15 mouse cellular contexts compared by ENCODE assay signal in genomic region chr5:110546136-110546535, GRCm38 (mm10). TPM values are rescaled to one million over a fixed set of nuclear protein-coding genes. Genes with fewer than 3 reads are reported as not detected.
DNase-seq lines count a peak whose midpoint lies in the region; ATAC-seq lines count a peak whose summit lies in the region.
"Had no signal": no experiment of that assay in that cellular context is flagged by ENCODE, and none has a peak within 500 bp of the region (broad histone marks: within the 10 kb centered on the region; RNA-seq: fewer than 3 reads in every experiment).

No protein-coding gene starts in this region.

- H3K4me1 ChIP-seq in hindbrain, embryonic 10.5 days (replicated peaks) = peaks cover 34% of the 10 kb centered on the region
- H3K4me1 ChIP-seq in hindbrain, embryonic 11.5 days (replicated peaks; ENCODE audit: control insufficient read depth, insufficient read depth, low read length) = no peaks in the 10 kb centered on the region; the same call in 1 of the 2 replicates
- H3K4me1 ChIP-seq in midbrain, embryonic 14.5 days (ENCODE audit: control insufficient read depth, insufficient read depth, low read length) = peaks cover 9% of the 10 kb centered on the region; the same call in 1 of the 2 replicates
- H3K4me1 ChIP-seq: liver, embryonic 15.5 days had no signal

- peaks cover 61% of the 10 kb centered on the region for H3K27me3 ChIP-seq in hindbrain, embryonic 10.5 days (ENCODE audit: insufficient read depth, poor library complexity, severe bottlenecking)
- peaks cover 32% of the 10 kb centered on the region for H3K27me3 ChIP-seq in hindbrain, embryonic 11.5 days (ENCODE audit: control insufficient read depth, insufficient read depth, low read length)
- H3K27me3 ChIP-seq in midbrain, embryonic 14.5 days (ENCODE audit: control insufficient read depth, insufficient read depth, low read length) = peaks cover 28% of the 10 kb centered on the region

- H3K9me3 ChIP-seq in hindbrain, embryonic 10.5 days = no peaks in the 10 kb centered on the region
- no peaks in the 10 kb centered on the region for H3K9me3 ChIP-seq in hindbrain, embryonic 11.5 days (ENCODE audit: control insufficient read depth, low read length)
- no peaks in the 10 kb centered on the region for H3K9me3 ChIP-seq in midbrain, embryonic 14.5 days (ENCODE audit: control insufficient read depth, low read length)
- H3K9me3 ChIP-seq: limb, embryonic 10.5 days; liver, embryonic 15.5 days had no signal

- no peak for ATAC-seq in hindbrain, embryonic 11.5 days (ENCODE audit: low FRiP score)
- ATAC-seq in midbrain, embryonic 14.5 days (ENCODE audit: low FRiP score, low TSS enrichment) = no peak
- no peak for ATAC-seq in CD4-positive, CD25-positive, alpha-beta regulatory T cell, adult 4 months

- peak overlapping the region; percentile 59; the same call in 1 of the 2 replicates for H3K4me3 ChIP-seq in hindbrain, embryonic 10.5 days
- no peak overlapping the region for H3K4me3 ChIP-seq in hindbrain, embryonic 11.5 days (ENCODE audit: low read depth, low read length)
- H3K4me3 ChIP-seq in midbrain, embryonic 14.5 days (replicated peaks; ENCODE audit: low read depth, low read length) = peak overlapping the region; percentile 52; the same call in 1 of the 2 replicates
- H3K4me3 ChIP-seq: heart, adult 2 months; limb, embryonic 10.5 days; liver, embryonic 15.5 days had no signal

- H3K9ac ChIP-seq in hindbrain, embryonic 11.5 days (ENCODE audit: low read depth, low read length) = no peak overlapping the region
- no peak overlapping the region; the same call in 1 of the 2 replicates for H3K9ac ChIP-seq in midbrain, embryonic 14.5 days (replicated peaks; ENCODE audit: low read length)
- H3K9ac ChIP-seq: liver, embryonic 15.5 days had no signal

- DNase-seq in hindbrain, embryonic 10.5 days (ENCODE audit: low spot score) = no peak
- no peak for DNase-seq in hindbrain, embryonic 11.5 days (ENCODE audit: low spot score)
- DNase-seq in cerebellum, adult 18-20 months = peak; percentile 62 to 66
- DNase-seq in cerebellum, postnatal 36 days = peak; percentile 51 to 69
- no peak for DNase-seq in midbrain, embryonic 14.5 days
- DNase-seq in thymus, postnatal 36 days = no peak
- no peak for DNase-seq in thymus, postnatal 25 days
- DNase-seq: adrenal gland, postnatal 25 days; heart, adult 2 months; kidney, adult 8-10 months; retina, postnatal 1 day had no signal

- 87% methylated on average over 11 of the region's 11 CpGs for WGBS in hindbrain, embryonic 10.5 days
- 85% methylated on average over 11 of the region's 11 CpGs for WGBS in hindbrain, embryonic 11.5 days
- 86% methylated on average over 11 of the region's 11 CpGs for WGBS in midbrain, embryonic 14.5 days

- no peaks in the 10 kb centered on the region for H3K36me3 ChIP-seq in hindbrain, embryonic 10.5 days
- no peaks in the 10 kb centered on the region for H3K36me3 ChIP-seq in hindbrain, embryonic 11.5 days (ENCODE audit: control insufficient read depth, insufficient read depth, low read length)
- H3K36me3 ChIP-seq in midbrain, embryonic 14.5 days (ENCODE audit: control insufficient read depth, insufficient read depth, low read length) = no peaks in the 10 kb centered on the region
- H3K36me3 ChIP-seq: limb, embryonic 10.5 days; liver, embryonic 15.5 days had no signal

- no peak overlapping the region for H3K27ac ChIP-seq in hindbrain, embryonic 10.5 days
- H3K27ac ChIP-seq in hindbrain, embryonic 11.5 days (ENCODE audit: low read depth, low read length) = no peak overlapping the region
- no peak overlapping the region for H3K27ac ChIP-seq in midbrain, embryonic 14.5 days (replicated peaks; ENCODE audit: low read depth, low read length)
- H3K27ac ChIP-seq: heart, adult 2 months; limb, embryonic 10.5 days; liver, embryonic 15.5 days; macrophage had no signal

- no peak overlapping the region for H3K4me2 ChIP-seq in hindbrain, embryonic 11.5 days (replicated peaks; ENCODE audit: low read depth, low read length)
- H3K4me2 ChIP-seq in midbrain, embryonic 14.5 days (ENCODE audit: low read length) = peak overlapping the region; percentile 63
- H3K4me2 ChIP-seq: liver, embryonic 15.5 days had no signal

RNA-seq across cellular contexts. Expression of gene Galnt9, which starts 2.0 kb away (rescaled TPM):
- polyA plus RNA-seq in hindbrain, embryonic 10.5 days (2016; fragmentation: Nextera tagmentation; extraction: Ambion mirVana) = 4.5 and 6.4 TPM in 2 replicates
- 4.3 and 4.6 TPM in 2 replicates for polyA plus RNA-seq in hindbrain, embryonic 11.5 days (2014; fragmentation: Nextera tagmentation; extraction: Ambion mirVana)
- 19.4 and 23.7 TPM in 2 replicates for polyA plus RNA-seq in midbrain, embryonic 14.5 days (2014; fragmentation: Nextera tagmentation; extraction: Ambion mirVana)
- 1 to 10 TPM; 4.0 to 7.2 TPM for polyA plus RNA-seq in CD4-positive, CD25-positive, alpha-beta regulatory T cell, adult 4 months (2017; shearing (Covaris generic))
- polyA plus RNA-seq: limb, embryonic 10.5 days had no signal

Comparison
In these comparisons a context has a peak if more than half of its experiments do, and no peak if none do; other contexts are left out.
1. DNase-seq: peak in cerebellum, adult 18-20 months (2 of 2) and cerebellum, postnatal 36 days (2 of 2); none in hindbrain, embryonic 10.5 days (single experiment), hindbrain, embryonic 11.5 days (single experiment), midbrain, embryonic 14.5 days (single experiment), thymus, postnatal 36 days (0 of 2) and thymus, postnatal 25 days (single experiment).